Mouse (Mus musculus): ENCODE measurements at regions not wholly inside any gene's neighbourhood (a gene's known extent, or its start where the extent isn't known, plus 50 kb on each side); places are given as distances from the start of the nearest gene placed in this dataset.

DNA sequence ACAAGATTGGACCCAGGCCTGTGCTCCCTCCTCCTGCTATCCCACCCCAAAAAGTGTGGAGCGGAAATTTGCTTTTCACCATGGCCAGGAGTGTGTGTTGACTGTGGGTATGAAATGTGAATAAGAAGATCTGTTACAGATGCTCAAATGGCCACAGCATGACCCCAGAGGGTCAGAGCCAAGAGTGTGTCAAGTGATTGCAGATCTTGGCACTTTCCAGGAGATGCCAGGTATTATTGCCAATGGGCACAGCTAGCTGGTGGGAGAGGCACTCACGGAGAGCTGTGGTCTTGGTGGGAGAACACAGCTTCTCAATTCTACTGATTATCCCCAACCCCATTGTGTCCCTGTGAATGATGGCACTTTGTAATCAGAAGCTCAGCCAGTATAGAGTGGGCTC lies 62.7 kb downstream of the Smim20 start:
- H3K36me3 ChIP-seq, result no peaks in the 10 kb centered on the region
- H3K27ac ChIP-seq, result no peak overlapping the region
- WGBS, result 82% methylated on average over 2 of the region's 2 CpGs
- H3K9me3 ChIP-seq, result no peaks in the 10 kb centered on the region
- no peaks in the 10 kb centered on the region for H3K27me3 ChIP-seq (ENCODE audit: insufficient read depth, poor library complexity, severe bottlenecking)
- H3K4me1 ChIP-seq (replicated peaks), result peaks cover 18% of the 10 kb centered on the region
- DNase-seq (ENCODE audit: low spot score), result no peak
- no peak overlapping the region for H3K4me3 ChIP-seq

DNA sequence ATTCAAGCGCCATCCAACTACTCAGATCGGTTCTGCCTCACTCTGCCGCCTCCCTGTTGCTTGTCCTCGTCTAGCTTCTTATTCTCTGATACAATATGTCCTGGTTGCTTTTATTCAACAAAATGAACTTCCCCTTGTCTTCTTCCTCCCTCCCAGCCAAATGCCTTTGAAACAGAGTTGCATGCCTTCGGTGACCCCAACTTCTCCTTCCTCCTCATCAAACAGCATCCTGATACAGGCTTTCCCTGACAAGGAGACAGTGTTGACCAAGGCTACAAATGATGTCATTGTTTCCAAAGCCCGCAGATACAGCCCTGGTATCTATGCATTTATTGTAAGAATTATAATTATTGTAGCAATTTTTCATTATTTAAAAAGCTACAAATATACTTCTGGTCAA lies 69.8 kb downstream of the Smim20 start:
- 83% methylated on average over 6 of the region's 6 CpGs for WGBS
- no peak overlapping the region for H3K4me3 ChIP-seq

DNA sequence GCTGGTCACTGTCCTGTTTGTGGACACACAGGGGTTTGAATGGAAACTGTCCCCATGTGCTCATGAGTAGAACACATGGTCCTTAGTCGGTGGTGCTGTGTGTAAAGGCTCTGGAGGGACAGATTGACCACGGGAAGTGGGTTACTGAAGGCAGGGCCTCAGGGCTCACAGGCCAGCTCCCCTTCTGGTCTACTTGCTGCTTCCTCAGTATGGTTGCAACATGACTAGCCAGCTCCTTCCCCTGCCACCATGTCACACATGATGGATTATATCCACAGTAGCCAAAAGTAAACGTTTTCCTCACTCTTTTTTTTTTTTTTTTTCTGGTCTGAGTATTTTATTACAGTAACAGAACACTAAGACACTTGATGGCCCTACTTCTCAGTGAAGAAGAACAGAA lies 70.9 kb downstream of the Smim20 start:
- H3K4me1 ChIP-seq (replicated peaks), result no peaks in the 10 kb centered on the region
- no peak overlapping the region for H3K27ac ChIP-seq
- no peaks in the 10 kb centered on the region for H3K27me3 ChIP-seq (ENCODE audit: insufficient read depth, poor library complexity, severe bottlenecking)
- no peak for DNase-seq (ENCODE audit: low spot score)
- H3K9me3 ChIP-seq, result no peaks in the 10 kb centered on the region
- no peak overlapping the region for H3K4me3 ChIP-seq
- 68% methylated on average over 3 of the region's 3 CpGs for WGBS
- no peaks in the 10 kb centered on the region for H3K36me3 ChIP-seq

More for the DNA sequence above, 69.8 kb downstream of the Smim20 start:
- Histone ChIP-seq H3K9me3 (no peaks in the 10 kb centered on the region), H3K27ac (no peak overlapping the region), H3K27me3 (ENCODE audit: insufficient read depth, poor library complexity, severe bottlenecking) (no peaks in the 10 kb centered on the region), H3K36me3 (no peaks in the 10 kb centered on the region), H3K4me1 (replicated peaks) (no peaks in the 10 kb centered on the region)
- no peak for DNase-seq (ENCODE audit: low spot score)

- 91% methylated on average over 8 of the region's 8 CpGs for WGBS
- H3K27me3 ChIP-seq (ENCODE audit: insufficient read depth, poor library complexity, severe bottlenecking), result no peaks in the 10 kb centered on the region
- no peak overlapping the region for H3K4me3 ChIP-seq
- H3K4me1 ChIP-seq (replicated peaks), result no peaks in the 10 kb centered on the region
- H3K27ac ChIP-seq, result no peak overlapping the region
- DNase-seq (ENCODE audit: low spot score), result no peak
- no peaks in the 10 kb centered on the region for H3K36me3 ChIP-seq
- H3K9me3 ChIP-seq, result no peaks in the 10 kb centered on the region
Measured at GRCm38 (mm10) chr5:53345164-53345563, 78.3 kb downstream of the Smim20 start.

- Histone ChIP-seq H3K36me3 (no peaks in the 10 kb centered on the region), H3K4me1 (replicated peaks) (no peaks in the 10 kb centered on the region), H3K9me3 (no peaks in the 10 kb centered on the region), H3K27ac (no peak overlapping the region), H3K4me3 (no peak overlapping the region), H3K27me3 (ENCODE audit: insufficient read depth, poor library complexity, severe bottlenecking) (no peaks in the 10 kb centered on the region)
- WGBS, result 64% methylated on average over 8 of the region's 8 CpGs
- DNase-seq (ENCODE audit: low spot score), result no peak
Measured at GRCm38 (mm10) chr5:53346028-53346427, 79.1 kb downstream of the Smim20 start.

- Histone ChIP-seq H3K9me3 (no peaks in the 10 kb centered on the region), H3K4me3 (no peak overlapping the region), H3K4me1 (replicated peaks) (no peaks in the 10 kb centered on the region), H3K27me3 (ENCODE audit: insufficient read depth, poor library complexity, severe bottlenecking) (no peaks in the 10 kb centered on the region), H3K27ac (no peak overlapping the region), H3K36me3 (no peaks in the 10 kb centered on the region)
- 65% methylated on average over 8 of the region's 8 CpGs for WGBS
- no peak for DNase-seq (ENCODE audit: low spot score)
Measured at GRCm38 (mm10) chr5:53346756-53347155, 79.9 kb downstream of the Smim20 start.

GRCm38 (mm10) chr5:53352852-53353251 lies 86.0 kb downstream of the Smim20 start:
- Histone ChIP-seq H3K4me3 (no peak overlapping the region), H3K9me3 (no peaks in the 10 kb centered on the region), H3K27ac (no peak overlapping the region), H3K4me1 (replicated peaks) (peaks cover 9% of the 10 kb centered on the region; the same call in 1 of the 2 replicates), H3K36me3 (no peaks in the 10 kb centered on the region), H3K27me3 (ENCODE audit: insufficient read depth, poor library complexity, severe bottlenecking) (no peaks in the 10 kb centered on the region)
- 40% methylated on average over 4 of the region's 4 CpGs for WGBS
- DNase-seq (ENCODE audit: low spot score), result no peak

GRCm38 (mm10) chr5:53354296-53354695 lies 87.4 kb downstream of the Smim20 start:
- 89% methylated on average over 3 of the region's 3 CpGs for WGBS
- no peak overlapping the region for H3K27ac ChIP-seq

GRCm38 (mm10) chr5:53355069-53355468 lies 88.2 kb downstream of the Smim20 start:
- no peaks in the 10 kb centered on the region for H3K36me3 ChIP-seq
- no peaks in the 10 kb centered on the region for H3K9me3 ChIP-seq
- 2% methylated on average over 6 of the region's 6 CpGs for WGBS
- no peak overlapping the region for H3K4me3 ChIP-seq
- H3K4me1 ChIP-seq (replicated peaks), result peaks cover 9% of the 10 kb centered on the region; the same call in 1 of the 2 replicates
- no peaks in the 10 kb centered on the region for H3K27me3 ChIP-seq (ENCODE audit: insufficient read depth, poor library complexity, severe bottlenecking)
- H3K27ac ChIP-seq, result 0 out of 2 replicates have a peak overlapping the region, but pooled peaks have one; percentile 16
- DNase-seq (ENCODE audit: low spot score), result peak; percentile 86

More at GRCm38 (mm10) chr5:53354296-53354695, 87.4 kb downstream of the Smim20 start:
- Histone ChIP-seq H3K4me3 (no peak overlapping the region), H3K36me3 (no peaks in the 10 kb centered on the region), H3K9me3 (no peaks in the 10 kb centered on the region), H3K4me1 (replicated peaks) (peaks cover 9% of the 10 kb centered on the region; the same call in 1 of the 2 replicates), H3K27me3 (ENCODE audit: insufficient read depth, poor library complexity, severe bottlenecking) (no peaks in the 10 kb centered on the region)
- no peak for DNase-seq (ENCODE audit: low spot score)

DNA sequence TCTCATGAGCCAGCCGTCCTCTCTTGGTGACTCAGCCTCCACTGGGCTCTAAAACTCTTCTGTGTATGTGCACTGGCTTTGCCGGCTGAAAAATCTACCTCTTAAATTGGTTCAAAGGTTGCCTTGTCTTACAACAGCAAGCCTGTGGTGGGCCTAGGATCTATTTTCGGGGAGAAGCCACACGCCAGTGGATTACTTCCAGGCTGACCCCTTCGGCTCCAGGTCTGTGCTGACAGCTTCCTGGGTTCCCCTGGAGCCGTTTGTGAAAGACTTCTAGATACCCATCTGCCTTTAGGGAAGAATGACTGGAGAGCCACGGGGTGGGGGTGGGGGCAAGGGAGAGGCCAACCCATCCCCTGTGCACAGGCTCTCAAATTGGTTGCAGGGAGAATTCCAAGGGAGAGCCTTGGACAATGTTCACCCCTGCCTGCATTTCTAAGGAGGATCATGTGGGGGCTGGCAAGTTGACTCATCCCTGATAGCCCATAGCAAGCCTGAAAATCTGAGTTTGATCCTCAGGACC lies 90.3 kb downstream of the Smim20 start:
- Histone ChIP-seq H3K27ac (no peak overlapping the region), H3K36me3 (no peaks in the 10 kb centered on the region), H3K4me3 (no peak overlapping the region), H3K9me3 (no peaks in the 10 kb centered on the region), H3K27me3 (ENCODE audit: insufficient read depth, poor library complexity, severe bottlenecking) (no peaks in the 10 kb centered on the region), H3K4me1 (replicated peaks) (peaks cover 9% of the 10 kb centered on the region; the same call in 1 of the 2 replicates)
- no peak for DNase-seq (ENCODE audit: low spot score)
- 69% methylated on average over 7 of the region's 7 CpGs for WGBS

DNA sequence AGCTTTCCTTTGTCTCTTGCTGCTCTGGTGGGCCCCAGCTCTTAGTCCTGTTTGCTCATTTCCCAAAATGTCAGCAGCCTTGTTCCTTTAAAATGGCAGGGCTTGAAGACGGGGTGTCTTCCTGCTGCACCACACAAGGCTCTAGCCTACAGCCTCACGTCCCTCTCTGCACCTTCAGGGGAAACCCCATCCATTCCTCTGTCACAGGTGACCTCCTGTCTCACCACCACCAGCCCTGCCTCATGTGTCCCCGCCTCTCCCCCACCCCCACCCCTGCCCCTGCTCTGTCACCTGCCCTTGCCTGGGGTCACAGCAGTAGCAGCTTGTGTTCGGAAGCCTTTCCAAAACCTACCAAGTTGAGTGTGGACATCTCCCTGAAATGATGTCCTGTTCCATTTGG lies 91.3 kb downstream of the Smim20 start:
- 62% methylated on average over 4 of the region's 4 CpGs for WGBS
- no peak overlapping the region for H3K4me3 ChIP-seq
- no peak for DNase-seq (ENCODE audit: low spot score)
- no peak overlapping the region for H3K27ac ChIP-seq
- H3K4me1 ChIP-seq (replicated peaks), result peaks cover 9% of the 10 kb centered on the region; the same call in 1 of the 2 replicates
- no peaks in the 10 kb centered on the region for H3K36me3 ChIP-seq
- H3K27me3 ChIP-seq (ENCODE audit: insufficient read depth, poor library complexity, severe bottlenecking), result no peaks in the 10 kb centered on the region
- H3K9me3 ChIP-seq, result no peaks in the 10 kb centered on the region

- Histone ChIP-seq H3K36me3 (no peaks in the 10 kb centered on the region), H3K9me3 (no peaks in the 10 kb centered on the region), H3K4me3 (no peak overlapping the region), H3K4me1 (replicated peaks) (peaks cover 12% of the 10 kb centered on the region; the same call in 1 of the 2 replicates), H3K27me3 (ENCODE audit: insufficient read depth, poor library complexity, severe bottlenecking) (no peaks in the 10 kb centered on the region), H3K27ac (no peak overlapping the region)
- DNase-seq (ENCODE audit: low spot score), result no peak
- WGBS, result 89% methylated on average over 12 of the region's 12 CpGs
Measured at GRCm38 (mm10) chr5:53359887-53360286, 93.0 kb downstream of the Smim20 start.

- Histone ChIP-seq H3K27me3 (ENCODE audit: insufficient read depth, poor library complexity, severe bottlenecking) (no peaks in the 10 kb centered on the region), H3K36me3 (no peaks in the 10 kb centered on the region), H3K4me3 (no peak overlapping the region), H3K27ac (no peak overlapping the region), H3K4me1 (replicated peaks) (0 out of 2 replicates have a peak, but pooled peaks cover 6% of the 10 kb centered on the region), H3K9me3 (no peaks in the 10 kb centered on the region)
- WGBS, result 84% methylated on average over 6 of the region's 6 CpGs
- DNase-seq (ENCODE audit: low spot score), result no peak
Measured at GRCm38 (mm10) chr5:53361295-53361694, 94.4 kb downstream of the Smim20 start.

DNA sequence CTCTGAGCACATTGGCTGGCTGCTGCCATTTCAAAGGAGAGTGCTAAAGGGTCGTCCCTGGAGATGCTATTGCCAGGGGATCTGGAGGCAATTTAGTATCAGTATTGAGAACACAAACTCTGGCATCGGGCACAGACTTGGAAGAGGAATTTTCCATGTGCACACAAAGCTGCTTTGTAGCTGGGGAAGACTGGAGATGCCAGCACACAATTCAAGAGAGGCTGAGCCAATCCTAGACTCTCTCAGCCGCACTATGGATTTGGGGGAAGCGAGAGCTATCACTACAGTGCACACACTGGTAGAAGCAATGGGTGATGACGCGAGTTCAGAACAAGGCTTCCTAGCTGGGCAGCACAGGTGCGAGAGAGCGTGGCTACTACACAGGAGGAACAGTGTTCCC lies 97.0 kb downstream of the Smim20 start:
- Histone ChIP-seq H3K36me3 (no peaks in the 10 kb centered on the region), H3K27ac (no peak overlapping the region), H3K27me3 (ENCODE audit: insufficient read depth, poor library complexity, severe bottlenecking) (no peaks in the 10 kb centered on the region), H3K4me3 (no peak overlapping the region), H3K9me3 (no peaks in the 10 kb centered on the region), H3K4me1 (replicated peaks) (0 out of 2 replicates have a peak, but pooled peaks cover 4% of the 10 kb centered on the region)
- no peak for DNase-seq (ENCODE audit: low spot score)
- WGBS, result 76% methylated on average over 8 of the region's 8 CpGs
